Mouse (Mus musculus): ENCODE measurements around the gene Arf3.

- TF ChIP-seq CTCF (conservative IDR thresholded peaks at IDR 0.05; ENCODE audit: low read length) = no peak
- no peak for TF ChIP-seq NANOG (IDR thresholded peaks at IDR 0.05; ENCODE audit: borderline replicate concordance, low read length)
- TF ChIP-seq POU5F1 (IDR thresholded peaks at IDR 0.05; ENCODE audit: borderline replicate concordance, low read length) = no peak
Observed at GRCm38 (mm10) chr15:98730790-98731189, 32.2 kb downstream of the Arf3 start.

Data from E14TG2a.4 (cell line).